Mouse (Mus musculus) thymus, adult 2 months (tissue): ENCODE data around the gene Car12.

ENCODE experiments used
- CTCF ChIP-seq: fragments of 200-500 bp; IDR thresholded peaks from 2 replicates; pipeline ENCODE4 v1.5.1; 2012; ENCODE audit warnings: mild to moderate bottlenecking, control low read depth, low read length, moderate library complexity, borderline replicate concordance; ENCODE audit not compliant: control insufficient read depth, poor library complexity, insufficient read depth; ENCODE audit errors: extremely low read depth
- POLR2A ChIP-seq: fragments of 200-500 bp; IDR thresholded peaks from 2 replicates; pipeline ENCODE4 v1.6.1; 2012; ENCODE audit warnings: mild to moderate bottlenecking, low read length, control low read depth, moderate library complexity; ENCODE audit not compliant: control insufficient read depth, poor library complexity, insufficient read depth; ENCODE audit errors: extremely low read depth

DNA sequence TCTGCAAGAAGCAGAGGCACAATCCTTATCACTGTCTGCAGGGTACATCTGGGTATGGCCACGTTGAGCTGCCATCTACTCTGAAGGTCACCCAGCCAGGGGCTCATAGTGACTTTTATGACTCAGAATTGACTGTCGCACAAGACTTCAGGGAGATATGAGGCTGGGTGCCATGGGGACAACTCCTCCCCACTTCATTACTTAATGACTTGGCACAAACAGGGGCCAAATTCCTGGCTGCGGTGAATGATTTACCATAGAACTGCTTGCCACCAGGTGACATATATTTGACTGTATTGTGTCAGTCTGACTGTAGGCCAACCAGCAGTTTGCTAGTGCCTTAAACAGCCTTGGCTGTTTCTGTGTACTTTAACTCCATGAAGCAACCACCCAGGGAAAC, 55.8 kb downstream of the Car12 start:
- no peak for TF ChIP-seq CTCF
- no peak for TF ChIP-seq POLR2A
